Mouse (Mus musculus): Measurements from ENCODE around the gene Bcl2a1d. TPM values are rescaled to one million over a fixed set of nuclear protein-coding genes. Genes with fewer than 3 reads are reported as not detected.
"Not testable (repeated sequence)": the region's sequence is repeated elsewhere in the genome, so short reads cannot be mapped to it uniquely, and the experiment has no call there.

The Bcl2a1d gene
- polyA plus RNA-seq, 1 experiment, result 2.9 TPM

GRCm38 (mm10) chr9:88698746-88699145 is 33.0 kb downstream of the Bcl2a1d start:
- DNase-seq (ENCODE audit: low spot score), result not testable (repeated sequence)

- not testable (repeated sequence) for DNase-seq (ENCODE audit: low spot score)
Observed at GRCm38 (mm10) chr9:88691307-88691706, 40.4 kb downstream of the Bcl2a1d start.

- not testable (repeated sequence) for DNase-seq (ENCODE audit: low spot score)
Observed at GRCm38 (mm10) chr9:88689451-88689850, 42.3 kb downstream of the Bcl2a1d start.

- not testable (repeated sequence) for DNase-seq (ENCODE audit: low spot score)
Observed at GRCm38 (mm10) chr9:88686719-88687118, 45.0 kb downstream of the Bcl2a1d start.

Other genes with a start within 250 kb of the Bcl2a1d start
- gene Syncrip, start 249.3 kb downstream of the Bcl2a1d start, polyA plus RNA-seq (2012; rRNA removed), result 15.9 and 35.9 TPM in 2 replicates
- gene Zfp949, start 183.9 kb downstream of the Bcl2a1d start, polyA plus RNA-seq (2012; rRNA removed), result 9.7 and 10.3 TPM in 2 replicates
- gene Trim43a, start 151.0 kb downstream of the Bcl2a1d start, polyA plus RNA-seq (2012; rRNA removed), result 0.03 TPM in 1 of 2 replicates, not detected in the other
- gene Mthfsl, start 11.6 kb downstream of the Bcl2a1d start, polyA plus RNA-seq (2012; rRNA removed), result 28.8 and 36.1 TPM in 2 replicates
- gene Trim43c, start 107.2 kb upstream of the Bcl2a1d start, polyA plus RNA-seq (2012; rRNA removed), result not detected in 2 replicates
- 1.7 and 1.8 TPM in 2 replicates for gene Bcl2a1a, start 225.0 kb upstream of the Bcl2a1d start, polyA plus RNA-seq (2012; rRNA removed)